Mouse (Mus musculus): ENCODE measurements at regions not wholly inside any gene's neighbourhood (a gene's known extent, or its start where the extent isn't known, plus 50 kb on each side); places are given as distances from the start of the nearest gene placed in this dataset.
A peak's percentile ranks its signal among the peaks of the same experiment; 100 is the strongest.

DNA sequence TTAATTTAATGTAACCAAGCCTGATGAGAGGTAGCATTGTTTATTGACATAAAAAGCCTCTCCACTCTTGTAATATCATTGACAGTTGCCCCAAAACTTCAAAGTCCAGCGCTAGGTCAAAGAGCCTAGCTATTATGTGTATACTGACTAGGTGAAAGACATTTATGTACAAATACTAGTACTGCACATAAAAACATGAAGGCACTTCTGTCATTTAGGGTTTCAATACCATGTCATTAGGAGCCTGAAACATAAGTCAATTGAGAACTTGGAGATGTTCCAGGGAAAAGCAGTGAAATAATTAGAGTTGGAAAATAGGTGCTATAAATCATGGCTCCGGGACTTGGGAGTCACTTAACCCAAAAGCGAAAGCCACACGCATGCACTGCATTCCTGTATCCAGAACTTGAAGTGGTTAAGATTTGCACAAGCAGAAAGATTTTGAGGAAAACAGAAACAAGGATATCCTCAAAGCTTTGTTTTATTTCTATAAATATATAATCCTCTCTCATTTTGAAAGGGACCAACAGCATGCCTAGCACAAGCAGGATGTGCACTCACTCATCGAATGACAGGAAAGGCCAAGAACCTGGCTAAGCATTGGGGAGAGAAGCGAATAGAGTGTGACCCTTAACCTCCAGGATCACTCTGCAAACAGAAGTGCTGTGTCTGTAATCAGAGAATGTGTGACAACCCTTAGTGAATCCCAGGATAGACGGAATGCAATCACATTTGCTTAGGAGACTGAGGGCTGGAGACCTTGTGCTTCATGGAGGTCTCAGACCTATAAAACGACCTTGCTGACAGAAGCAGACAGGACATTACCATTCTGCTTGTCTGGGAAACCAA lies 176.3 kb upstream of the Crim1 start:
- Histone ChIP-seq H3K9ac (ENCODE audit: low read length) (no peak overlapping the region), H3K4me1 (ENCODE audit: control insufficient read depth, insufficient read depth, low read length) (no peaks in the 10 kb centered on the region), H3K27me3 (ENCODE audit: control insufficient read depth, insufficient read depth, low read length) (no peaks in the 10 kb centered on the region), H3K9me3 (ENCODE audit: control insufficient read depth, low read length) (no peaks in the 10 kb centered on the region), H3K4me2 (no peak overlapping the region), H3K27ac (ENCODE audit: low read depth, low read length) (no peak overlapping the region), H3K4me3 (ENCODE audit: low read depth, low read length) (no peak overlapping the region), H3K36me3 (ENCODE audit: control insufficient read depth, insufficient read depth, low read length) (no peaks in the 10 kb centered on the region)
- WGBS: 74% methylated on average over 8 of the region's 8 CpGs
- no peak for DNase-seq (ENCODE audit: low spot score, missing footprints)
- peak; percentile 57; the same call in 1 of the 2 replicates for ATAC-seq (ENCODE audit: low FRiP score)

DNA sequence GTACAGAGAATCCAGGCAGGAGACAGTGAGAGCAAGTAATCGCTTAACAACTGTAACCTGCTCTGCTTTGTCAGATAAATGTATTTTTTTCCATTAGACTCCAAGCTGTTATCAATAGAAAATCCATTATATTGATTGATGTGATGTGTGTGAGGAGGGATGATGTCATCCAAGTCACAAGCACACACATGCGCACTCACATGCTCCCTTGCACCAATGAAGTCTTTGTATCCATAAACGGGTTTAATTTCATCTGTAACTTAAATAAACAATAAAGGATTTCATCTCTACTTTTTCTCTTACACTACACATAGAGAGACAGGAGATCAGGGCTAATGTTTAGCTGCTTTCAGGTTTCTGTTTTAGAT lies 175.7 kb upstream of the Crim1 start:
- Histone ChIP-seq H3K4me3 (ENCODE audit: low read depth, low read length) (no peak overlapping the region), H3K4me1 (ENCODE audit: control insufficient read depth, insufficient read depth, low read length) (no peaks in the 10 kb centered on the region), H3K27ac (ENCODE audit: low read depth, low read length) (no peak overlapping the region), H3K4me2 (no peak overlapping the region), H3K9ac (ENCODE audit: low read length) (no peak overlapping the region), H3K27me3 (ENCODE audit: control insufficient read depth, insufficient read depth, low read length) (no peaks in the 10 kb centered on the region), H3K9me3 (ENCODE audit: control insufficient read depth, low read length) (no peaks in the 10 kb centered on the region), H3K36me3 (ENCODE audit: control insufficient read depth, insufficient read depth, low read length) (no peaks in the 10 kb centered on the region)
- no peak for DNase-seq (ENCODE audit: low spot score, missing footprints)
- 88% methylated on average over 3 of the region's 3 CpGs for WGBS
- ATAC-seq (ENCODE audit: low FRiP score): peak; percentile 42; the same call in 1 of the 2 replicates

DNA sequence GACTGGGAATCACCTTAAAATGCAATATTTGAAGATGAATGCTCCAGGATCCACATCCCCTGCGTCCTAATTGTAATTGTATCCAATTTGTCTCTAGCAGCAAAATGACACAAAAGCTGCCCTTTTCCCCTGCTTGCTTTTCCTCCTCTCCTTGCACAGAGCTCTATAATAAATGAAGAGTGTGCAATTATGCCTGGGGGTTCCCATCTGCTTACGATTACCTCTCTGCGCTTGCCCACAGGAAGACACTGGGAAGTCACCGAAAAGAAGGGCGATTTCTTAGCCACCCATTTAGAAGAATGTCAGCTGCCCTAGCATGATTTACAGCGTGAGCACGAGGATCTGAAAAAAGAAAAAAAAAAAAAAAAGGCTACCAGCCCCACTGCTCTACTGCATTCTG lies 174.8 kb upstream of the Crim1 start:
- Histone ChIP-seq H3K9ac (ENCODE audit: low read length) (no peak overlapping the region), H3K27ac (ENCODE audit: low read depth, low read length) (no peak overlapping the region), H3K36me3 (ENCODE audit: control insufficient read depth, insufficient read depth, low read length) (no peaks in the 10 kb centered on the region), H3K9me3 (ENCODE audit: control insufficient read depth, low read length) (no peaks in the 10 kb centered on the region), H3K4me3 (ENCODE audit: low read depth, low read length) (no peak overlapping the region), H3K27me3 (ENCODE audit: control insufficient read depth, insufficient read depth, low read length) (no peaks in the 10 kb centered on the region), H3K4me1 (ENCODE audit: control insufficient read depth, insufficient read depth, low read length) (no peaks in the 10 kb centered on the region), H3K4me2 (no peak overlapping the region)
- whole genome bisulfite sequencing: 81% methylated on average over 7 of the region's 7 CpGs
- DNase-seq (ENCODE audit: low spot score, missing footprints) (no peak), ATAC-seq (ENCODE audit: low FRiP score) (no peak)

DNA sequence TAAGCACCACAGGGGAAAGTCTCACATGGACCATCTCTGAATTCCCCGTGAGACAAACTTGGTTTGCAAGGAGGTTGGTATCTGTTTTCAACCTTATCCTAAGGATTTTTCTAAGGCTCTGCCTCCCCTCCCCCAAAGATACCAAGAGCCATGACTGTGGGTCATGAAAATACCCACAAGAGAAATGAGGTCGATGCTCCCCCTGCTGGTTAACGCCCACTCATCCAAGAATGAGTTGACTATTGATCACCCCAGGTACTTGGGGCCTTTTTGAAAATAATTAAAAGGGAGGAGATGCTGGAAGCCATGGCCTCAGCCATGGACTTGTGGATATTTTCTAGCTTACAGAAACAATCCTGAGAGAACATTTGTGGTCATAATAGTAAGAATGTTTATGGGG lies 164.4 kb upstream of the Crim1 start:
- DNase-seq (ENCODE audit: low spot score, missing footprints) (no peak), ATAC-seq (ENCODE audit: low FRiP score) (no peak)
- 81% methylated on average over 3 of the region's 3 CpGs for WGBS
- no peaks in the 10 kb centered on the region for H3K4me1 ChIP-seq (ENCODE audit: control insufficient read depth, insufficient read depth, low read length)
- no peak overlapping the region for H3K9ac ChIP-seq (ENCODE audit: low read length)
- no peaks in the 10 kb centered on the region for H3K27me3 ChIP-seq (ENCODE audit: control insufficient read depth, insufficient read depth, low read length)
- H3K4me2 ChIP-seq: no peak overlapping the region
- no peaks in the 10 kb centered on the region for H3K36me3 ChIP-seq (ENCODE audit: control insufficient read depth, insufficient read depth, low read length)
- no peak overlapping the region for H3K27ac ChIP-seq (ENCODE audit: low read depth, low read length)
- H3K9me3 ChIP-seq (ENCODE audit: control insufficient read depth, low read length): no peaks in the 10 kb centered on the region
- H3K4me3 ChIP-seq (ENCODE audit: low read depth, low read length): no peak overlapping the region

GRCm38 (mm10) chr17:78040338-78040737 lies 159.7 kb upstream of the Crim1 start:
- Histone ChIP-seq H3K36me3 (ENCODE audit: control insufficient read depth, insufficient read depth, low read length) (no peaks in the 10 kb centered on the region), H3K4me1 (ENCODE audit: control insufficient read depth, insufficient read depth, low read length) (no peaks in the 10 kb centered on the region), H3K9ac (ENCODE audit: low read length) (no peak overlapping the region), H3K9me3 (ENCODE audit: control insufficient read depth, low read length) (no peaks in the 10 kb centered on the region), H3K27ac (ENCODE audit: low read depth, low read length) (no peak overlapping the region), H3K4me3 (ENCODE audit: low read depth, low read length) (no peak overlapping the region), H3K27me3 (ENCODE audit: control insufficient read depth, insufficient read depth, low read length) (no peaks in the 10 kb centered on the region), H3K4me2 (no peak overlapping the region)
- 79% methylated on average over 1 of the region's 1 CpGs for WGBS
- ATAC-seq (ENCODE audit: low FRiP score) (no peak), DNase-seq (ENCODE audit: low spot score, missing footprints) (no peak)

DNA sequence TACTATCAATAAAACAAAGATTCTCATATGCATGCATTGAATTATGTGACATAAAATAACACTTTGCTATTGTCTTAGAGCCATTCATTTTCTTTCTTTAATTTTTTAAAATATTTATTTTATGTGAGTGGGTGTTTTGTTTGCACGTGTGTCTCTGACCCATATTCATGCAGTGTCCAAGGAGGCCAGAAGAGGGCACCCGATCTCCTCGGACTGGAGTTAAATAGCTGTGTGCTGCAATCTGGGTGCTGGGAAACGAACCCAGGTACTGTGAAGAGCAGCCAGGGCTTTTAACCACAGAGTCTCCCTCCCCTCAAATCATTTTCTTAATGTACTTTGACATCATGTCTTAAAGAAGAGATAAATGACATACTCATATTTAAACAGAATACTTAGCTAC lies 158.8 kb upstream of the Crim1 start:
- H3K36me3 ChIP-seq (ENCODE audit: control insufficient read depth, insufficient read depth, low read length): no peaks in the 10 kb centered on the region
- H3K4me3 ChIP-seq (ENCODE audit: low read depth, low read length): no peak overlapping the region
- no peaks in the 10 kb centered on the region for H3K27me3 ChIP-seq (ENCODE audit: control insufficient read depth, insufficient read depth, low read length)
- WGBS: 83% methylated on average over 4 of the region's 4 CpGs
- H3K27ac ChIP-seq (ENCODE audit: low read depth, low read length): no peak overlapping the region
- ATAC-seq (ENCODE audit: low FRiP score) (no peak), DNase-seq (ENCODE audit: low spot score, missing footprints) (no peak)
- H3K9me3 ChIP-seq (ENCODE audit: control insufficient read depth, low read length): no peaks in the 10 kb centered on the region
- no peak overlapping the region for H3K9ac ChIP-seq (ENCODE audit: low read length)
- H3K4me2 ChIP-seq: no peak overlapping the region
- no peaks in the 10 kb centered on the region for H3K4me1 ChIP-seq (ENCODE audit: control insufficient read depth, insufficient read depth, low read length)

GRCm38 (mm10) chr17:78049766-78050165 lies 150.3 kb upstream of the Crim1 start:
- H3K36me3 ChIP-seq (ENCODE audit: control insufficient read depth, insufficient read depth, low read length): no peaks in the 10 kb centered on the region
- no peak overlapping the region for H3K4me3 ChIP-seq (ENCODE audit: low read depth, low read length)
- no peak for DNase-seq (ENCODE audit: low spot score, missing footprints)
- H3K4me2 ChIP-seq: no peak overlapping the region
- H3K9me3 ChIP-seq (ENCODE audit: control insufficient read depth, low read length): no peaks in the 10 kb centered on the region
- ATAC-seq (ENCODE audit: low FRiP score): no peak
- no peak overlapping the region for H3K27ac ChIP-seq (ENCODE audit: low read depth, low read length)
- no peaks in the 10 kb centered on the region for H3K27me3 ChIP-seq (ENCODE audit: control insufficient read depth, insufficient read depth, low read length)
- WGBS: 87% methylated on average over 9 of the region's 9 CpGs
- no peaks in the 10 kb centered on the region for H3K4me1 ChIP-seq (ENCODE audit: control insufficient read depth, insufficient read depth, low read length)
- H3K9ac ChIP-seq (ENCODE audit: low read length): no peak overlapping the region

DNA sequence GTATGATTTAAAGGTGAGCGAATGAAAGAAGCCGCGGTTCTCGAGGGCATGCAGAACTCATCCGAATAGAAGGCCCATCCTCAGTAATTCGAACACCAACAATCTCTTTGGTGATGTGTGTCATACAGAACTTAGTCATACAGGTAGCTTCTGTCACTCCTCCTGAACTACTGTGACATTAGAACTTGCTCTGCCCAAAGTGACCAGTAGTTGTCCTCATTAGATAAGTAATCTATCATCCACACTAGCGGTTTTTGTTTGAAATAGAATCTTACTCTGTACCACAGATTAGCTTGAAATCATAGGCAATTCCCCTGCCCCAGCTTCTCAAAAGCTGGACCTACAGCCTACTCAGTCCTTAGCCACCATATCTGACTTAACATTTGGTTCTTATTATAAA lies 149.8 kb upstream of the Crim1 start:
- Histone ChIP-seq H3K9ac (ENCODE audit: low read length) (no peak overlapping the region), H3K4me1 (ENCODE audit: control insufficient read depth, insufficient read depth, low read length) (no peaks in the 10 kb centered on the region), H3K4me3 (ENCODE audit: low read depth, low read length) (no peak overlapping the region), H3K27me3 (ENCODE audit: control insufficient read depth, insufficient read depth, low read length) (no peaks in the 10 kb centered on the region), H3K4me2 (no peak overlapping the region), H3K27ac (ENCODE audit: low read depth, low read length) (no peak overlapping the region), H3K36me3 (ENCODE audit: control insufficient read depth, insufficient read depth, low read length) (no peaks in the 10 kb centered on the region), H3K9me3 (ENCODE audit: control insufficient read depth, low read length) (no peaks in the 10 kb centered on the region)
- WGBS: 85% methylated on average over 7 of the region's 7 CpGs
- ATAC-seq (ENCODE audit: low FRiP score) (no peak), DNase-seq (ENCODE audit: low spot score, missing footprints) (no peak)

DNA sequence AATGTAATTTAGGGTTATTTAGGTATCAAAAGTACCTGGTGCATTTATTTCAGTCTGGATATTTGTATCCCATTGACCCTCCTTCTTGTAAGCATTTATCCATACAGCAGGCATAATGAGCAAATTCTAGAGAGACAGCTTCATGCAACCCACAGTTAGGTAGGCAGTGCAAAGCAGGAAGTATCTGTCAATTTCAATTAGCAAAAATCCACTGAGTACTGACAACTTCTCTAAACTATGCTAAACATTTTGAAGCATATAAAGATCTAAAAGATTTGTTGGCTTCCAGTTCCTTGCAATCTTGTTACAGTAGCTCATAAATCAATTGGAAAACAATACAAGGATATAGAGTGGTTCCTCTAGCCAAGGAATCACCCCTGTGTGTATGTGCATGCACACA lies 124.2 kb upstream of the Crim1 start:
- Histone ChIP-seq H3K27ac (ENCODE audit: low read depth, low read length) (no peak overlapping the region), H3K4me3 (ENCODE audit: low read depth, low read length) (no peak overlapping the region), H3K4me2 (no peak overlapping the region), H3K9me3 (ENCODE audit: control insufficient read depth, low read length) (no peaks in the 10 kb centered on the region), H3K9ac (ENCODE audit: low read length) (no peak overlapping the region), H3K36me3 (ENCODE audit: control insufficient read depth, insufficient read depth, low read length) (no peaks in the 10 kb centered on the region), H3K27me3 (ENCODE audit: control insufficient read depth, insufficient read depth, low read length) (no peaks in the 10 kb centered on the region), H3K4me1 (ENCODE audit: control insufficient read depth, insufficient read depth, low read length) (no peaks in the 10 kb centered on the region)
- ATAC-seq (ENCODE audit: low FRiP score) (no peak), DNase-seq (ENCODE audit: low spot score, missing footprints) (peak; percentile 41)

All from midbrain, embryonic 11.5 days (tissue).